Mouse (Mus musculus) right cerebral cortex, postnatal 25 days (tissue): ENCODE data around the gene Eif4g2.

ENCODE experiments used
- DNase-seq: peaks from one replicate; pipeline ENCODE4 v3.0.0; 2022

Eif4g2 gene

DNA sequence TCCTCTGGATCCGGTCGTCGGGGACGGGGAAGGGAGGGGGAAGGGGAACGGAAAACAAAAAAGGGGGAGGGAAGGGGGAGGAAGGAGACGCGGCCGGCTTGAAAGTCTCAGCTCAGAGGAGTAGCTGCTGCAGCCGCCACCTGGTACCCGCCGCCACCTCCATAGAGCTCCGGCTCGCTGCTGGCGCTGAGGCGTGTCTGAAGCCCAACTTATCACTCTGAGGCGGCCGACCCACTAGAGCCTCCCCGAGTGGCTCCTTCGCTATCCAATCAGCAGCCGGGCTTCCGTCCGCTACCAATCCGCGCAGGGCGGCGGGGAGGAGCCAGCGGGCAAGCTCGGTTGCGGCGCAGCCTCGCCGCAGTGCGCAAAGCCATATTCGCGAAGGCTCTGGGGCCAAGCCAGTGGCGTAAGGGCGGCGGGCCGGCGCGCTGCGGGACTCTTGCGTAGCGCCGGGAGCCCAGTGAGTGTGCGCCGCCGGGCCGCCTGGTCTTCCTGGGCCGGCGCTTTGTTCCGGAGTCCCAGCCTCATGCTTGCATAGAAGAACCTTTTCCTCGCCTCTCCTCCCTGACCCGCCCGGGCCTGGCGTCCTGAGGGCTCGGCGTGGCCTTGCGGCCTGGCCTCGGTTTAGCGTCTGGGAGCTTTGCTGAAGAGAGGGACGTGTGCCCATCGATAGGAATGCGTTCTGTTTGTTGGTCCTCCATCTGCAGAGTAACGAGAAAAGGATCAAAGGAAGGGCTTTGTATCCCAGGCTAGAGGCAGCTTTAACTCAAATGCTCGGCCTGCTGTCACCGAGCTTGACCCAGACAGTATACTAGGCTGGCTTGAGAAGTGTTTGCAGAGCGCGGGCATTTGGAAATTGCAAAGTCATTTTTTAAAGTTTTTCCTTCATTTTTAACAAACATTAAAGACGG, at the start of gene Eif4g2:
Gene Eif4g2 (minus strand): TSS at position 209 of the 911 bp plus-strand sequence.
- DNase-seq: peak; percentile 100

DNA sequence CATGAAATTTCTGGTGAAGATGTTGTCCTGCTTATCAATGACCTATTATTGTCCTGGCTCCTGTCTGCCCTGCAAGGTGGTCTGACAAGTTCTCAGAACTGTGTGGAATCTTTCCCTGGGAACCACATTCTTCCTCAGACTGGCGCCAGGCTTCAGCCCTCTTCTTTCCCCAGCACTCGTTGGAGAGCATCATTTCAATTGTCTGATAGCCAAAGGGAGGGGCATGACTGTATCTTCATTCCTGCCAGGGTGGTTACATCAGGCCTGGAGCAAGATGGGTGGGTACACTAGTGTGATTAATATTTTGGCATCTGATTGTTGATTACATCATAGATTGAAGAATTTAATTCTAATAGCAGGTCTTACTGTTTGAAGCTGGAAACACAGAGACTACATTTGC, 49.8 kb upstream of the Eif4g2 start:
- DNase-seq: no peak

DNA sequence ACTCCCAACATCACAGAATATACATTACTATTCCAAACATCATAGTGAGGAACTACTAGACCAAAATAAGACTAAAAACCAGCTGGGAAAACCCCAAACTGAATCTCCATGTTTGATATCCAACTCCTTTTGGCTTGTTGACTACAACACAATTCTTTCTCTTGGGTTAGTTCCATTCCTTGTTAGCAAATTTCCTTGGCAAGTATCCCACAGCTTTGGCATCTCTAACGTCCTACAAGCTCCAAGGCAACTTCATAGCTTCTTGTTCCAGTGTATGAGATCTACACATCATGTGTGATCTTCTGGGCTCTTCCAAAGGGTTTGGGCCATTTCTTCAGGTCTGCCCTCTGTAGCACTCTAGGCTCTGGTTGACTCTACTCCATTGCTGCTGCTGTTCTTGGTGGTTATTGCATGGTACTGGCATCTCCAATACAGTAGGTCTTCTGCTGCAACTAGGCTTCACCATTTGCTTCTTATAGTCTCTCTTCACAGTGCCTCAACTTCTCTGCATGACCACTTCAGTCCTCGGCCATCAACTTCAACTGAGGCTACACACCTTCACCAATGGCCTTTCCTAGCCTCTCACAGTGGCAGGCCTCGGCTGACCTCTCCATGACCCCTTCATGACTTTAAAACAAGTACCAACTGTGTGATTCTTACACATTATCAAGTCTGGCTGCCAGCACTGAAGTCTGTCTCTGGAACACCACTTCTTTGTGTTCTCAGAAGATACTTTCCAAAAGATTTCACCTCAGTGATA, 44.0 kb upstream of the Eif4g2 start:
- DNase-seq: no peak

DNA sequence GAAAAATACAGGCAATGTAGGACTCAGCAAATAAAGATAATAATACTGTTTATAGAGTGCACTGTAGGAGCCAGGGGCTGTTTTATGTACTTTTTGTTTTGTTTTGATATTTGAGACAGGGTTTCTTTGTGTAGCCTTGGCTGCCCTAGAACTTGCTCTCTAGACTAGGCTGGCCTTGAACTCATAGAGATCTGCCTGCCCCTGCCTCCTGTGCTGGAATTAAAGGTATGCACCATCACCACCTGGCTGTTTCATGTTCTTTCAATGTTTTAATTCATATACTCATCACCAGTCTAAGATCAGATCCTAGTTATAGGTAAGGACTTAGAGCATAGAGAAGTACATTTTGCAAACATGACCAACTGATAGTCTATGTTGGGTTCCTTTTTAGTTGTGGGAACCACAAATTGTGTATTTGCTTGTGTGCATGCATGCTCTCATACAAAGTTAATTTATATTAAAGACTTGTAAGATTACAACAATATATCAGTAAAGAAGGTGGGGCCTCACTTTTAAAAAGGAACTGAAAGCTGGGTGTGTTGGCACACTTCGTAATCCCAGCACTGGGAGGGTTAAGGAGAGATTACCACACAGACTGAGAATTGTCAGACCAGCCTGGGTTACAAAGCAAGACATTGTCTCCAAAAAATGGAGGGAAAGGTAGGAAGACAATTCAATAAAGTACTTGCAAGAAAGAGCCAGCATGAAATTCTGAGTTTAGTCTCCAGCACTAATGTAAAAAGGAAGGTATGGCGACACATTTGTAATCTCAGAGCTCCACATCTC, 41.1 kb upstream of the Eif4g2 start:
- DNase-seq: no peak

DNA sequence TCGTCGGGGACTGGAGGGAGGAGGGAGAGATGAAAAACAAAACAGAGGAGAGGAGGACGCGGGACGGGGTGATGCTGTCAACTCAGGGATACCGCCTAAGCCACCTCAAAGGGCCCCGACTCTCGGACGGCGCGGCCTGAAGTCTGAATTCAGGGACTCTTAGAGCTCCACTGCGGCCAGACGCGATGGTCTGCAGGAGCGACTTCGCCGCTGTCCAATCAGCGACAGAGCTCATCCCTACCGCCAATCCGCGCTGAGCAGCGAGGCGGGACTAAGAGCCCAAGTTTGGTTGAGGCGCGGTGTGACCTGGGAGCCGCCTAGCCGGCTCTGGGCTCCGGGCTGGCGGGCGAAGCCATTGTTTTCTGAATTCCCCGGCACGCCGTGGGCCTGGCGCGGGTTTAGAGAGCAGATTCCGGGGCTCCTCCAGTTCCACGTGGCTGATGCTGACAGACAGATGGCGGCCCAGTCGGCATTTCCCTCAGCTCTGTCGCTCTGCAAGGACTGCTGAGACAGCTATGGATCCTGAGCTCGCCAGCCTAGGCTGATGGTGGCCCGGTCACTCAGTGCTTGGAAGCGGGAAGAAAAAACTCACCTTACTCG, 39.8 kb upstream of the Eif4g2 start:
- peak; percentile 99 for DNase-seq

DNA sequence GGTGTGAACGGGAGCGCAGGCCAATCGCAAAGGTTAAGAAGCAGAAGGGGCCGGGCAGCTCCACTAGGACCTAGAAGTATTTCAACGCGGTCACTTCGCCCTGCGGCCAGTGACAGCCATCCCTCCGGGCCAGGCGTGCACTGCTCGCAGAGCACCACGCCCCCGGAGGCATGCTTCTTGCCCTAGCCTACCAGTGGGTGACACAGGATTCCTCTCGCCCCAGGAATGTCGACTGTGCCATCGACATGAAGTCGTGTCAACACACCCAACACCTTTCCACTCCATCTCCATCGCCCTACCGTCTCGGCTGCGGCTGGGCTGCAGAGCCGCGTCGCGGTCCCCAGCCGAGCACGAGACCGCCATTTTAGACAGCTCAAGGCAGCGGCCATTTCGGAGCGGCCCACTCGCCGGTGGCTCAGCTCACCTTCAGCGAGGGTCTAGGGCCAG, 39.3 kb upstream of the Eif4g2 start:
- no peak for DNase-seq

DNA sequence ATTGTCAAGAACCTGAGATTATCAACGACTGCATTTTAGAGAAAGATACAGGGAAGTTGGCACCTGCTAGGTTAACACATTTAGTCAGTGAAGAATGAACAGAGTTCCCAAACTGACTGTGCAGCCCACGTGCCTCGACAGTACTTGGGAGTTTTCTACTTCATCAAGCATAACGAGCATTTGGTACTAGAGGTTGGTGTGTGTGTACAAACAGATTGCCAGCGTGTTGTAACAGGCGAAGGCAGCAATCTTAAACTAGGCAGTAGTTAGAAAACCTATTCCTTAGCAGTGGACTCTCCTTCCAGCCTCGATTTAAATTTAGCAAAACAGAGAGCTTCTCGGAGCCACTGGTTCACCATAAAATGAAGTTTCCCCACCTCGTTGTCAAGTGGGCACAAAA, 38.7 kb upstream of the Eif4g2 start:
- DNase-seq: no peak

DNA sequence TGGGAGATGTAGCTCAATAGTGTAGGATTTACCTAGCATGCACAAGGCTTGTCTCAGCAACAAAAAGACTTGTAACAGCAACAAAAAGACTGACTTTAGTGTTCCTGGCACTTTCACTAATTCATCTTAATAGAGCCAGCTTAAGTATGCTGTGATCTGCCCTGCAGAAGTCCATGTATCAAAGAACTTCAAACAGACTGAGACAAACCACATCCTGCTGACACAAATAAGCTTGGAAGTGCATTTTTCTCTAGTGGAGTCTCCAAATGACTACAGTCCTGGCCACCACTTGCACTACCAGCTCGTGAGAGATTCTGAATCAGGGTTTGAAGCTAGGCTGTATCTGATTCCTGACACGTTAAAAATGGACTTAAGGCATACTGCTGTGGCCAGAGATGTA, 26.7 kb upstream of the Eif4g2 start:
- no peak for DNase-seq

DNA sequence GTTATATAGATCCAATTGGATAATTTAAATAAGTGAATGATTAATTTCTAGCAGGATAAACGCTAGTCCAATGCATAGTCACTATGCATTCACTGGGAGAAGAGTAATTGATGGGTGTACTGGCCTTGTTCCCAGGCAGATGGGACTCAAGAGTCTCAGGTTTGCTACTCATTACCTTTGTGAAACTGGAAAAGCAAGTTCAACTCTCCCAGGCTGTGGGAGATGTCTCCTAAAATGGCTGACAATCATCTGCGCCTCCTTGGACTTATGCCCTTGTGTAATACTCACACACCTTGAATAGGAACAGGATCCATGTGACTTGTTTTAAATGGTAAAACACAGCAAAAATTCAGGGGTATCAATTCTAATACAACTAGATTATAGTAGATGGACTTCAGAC, 26.3 kb upstream of the Eif4g2 start:
- no peak for DNase-seq

DNA sequence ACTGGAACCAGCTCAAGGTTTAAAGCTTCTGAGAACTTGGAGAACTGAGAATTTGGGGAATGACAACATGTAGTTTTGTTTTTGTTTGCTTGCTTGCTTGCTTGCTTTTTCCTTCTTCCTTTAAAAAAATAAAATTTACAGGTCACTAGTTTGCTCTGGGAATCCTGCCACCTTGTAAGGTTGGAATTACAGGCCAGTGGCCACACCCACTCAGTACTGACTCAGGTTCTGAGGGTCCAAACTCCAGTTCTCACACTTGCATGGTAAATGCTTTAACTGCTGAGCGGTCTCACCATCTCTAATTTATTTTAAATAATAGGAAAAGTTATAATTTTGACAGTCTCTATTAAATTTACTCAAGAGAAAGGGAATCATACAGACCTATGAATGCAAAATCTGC, 15.4 kb upstream of the Eif4g2 start:
- no peak for DNase-seq

DNA sequence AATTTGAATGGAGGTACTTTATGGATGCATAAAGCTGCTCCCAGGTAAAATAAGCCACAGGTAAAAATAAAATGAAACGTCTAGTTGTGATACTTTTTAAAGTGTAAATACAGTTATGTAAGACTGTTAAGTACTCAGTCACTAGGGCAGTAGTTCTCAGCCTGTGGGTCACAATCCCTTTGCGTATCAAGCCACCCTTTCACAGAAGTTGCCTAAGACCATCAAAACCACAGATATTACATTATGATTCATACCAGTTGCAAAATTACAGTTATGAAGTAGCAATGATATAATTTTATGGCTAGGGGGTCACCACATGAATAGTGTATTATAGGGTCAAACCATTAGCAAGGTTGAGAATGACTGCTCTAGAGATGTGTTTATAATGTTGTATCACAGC, 12.3 kb upstream of the Eif4g2 start:
- DNase-seq: no peak

DNA sequence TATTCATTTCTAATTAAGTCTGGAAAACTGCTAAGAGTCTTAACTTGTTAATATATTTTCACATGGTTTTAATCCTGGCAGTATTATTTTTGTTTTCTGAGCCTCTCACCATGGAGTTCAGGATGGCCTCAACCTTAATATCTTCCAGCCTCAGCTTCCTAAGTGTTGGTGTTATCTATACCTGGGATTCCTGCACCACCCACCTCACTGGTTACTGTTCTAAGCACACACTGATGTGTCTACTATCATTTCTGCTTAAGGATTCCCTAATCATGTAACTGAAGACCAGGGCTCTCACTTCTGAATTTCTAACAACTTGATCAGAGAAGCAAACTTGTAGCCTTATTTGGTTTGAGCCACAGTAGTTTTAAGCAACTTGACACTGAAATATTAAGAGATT, 2.3 kb upstream of the Eif4g2 start:
- DNase-seq: no peak

DNA sequence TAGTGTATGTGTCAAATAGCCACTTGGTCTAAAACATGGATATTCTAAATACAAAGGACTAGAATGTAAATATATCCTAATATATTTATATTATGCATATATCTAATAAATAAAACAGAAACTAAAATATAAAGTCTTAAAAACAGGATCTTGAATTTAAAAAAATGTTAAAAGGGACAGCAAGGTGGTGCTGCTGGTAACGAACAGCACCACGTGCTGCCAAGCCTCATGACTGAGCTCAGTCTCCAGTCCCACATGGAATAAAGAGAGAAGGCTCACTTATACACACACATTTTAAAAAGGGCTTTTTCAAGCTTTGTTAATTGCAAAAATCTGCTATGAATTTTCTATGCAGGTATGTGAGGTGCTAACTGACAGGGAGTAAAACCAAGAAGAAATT, 1.6 kb upstream of the Eif4g2 start:
- DNase-seq: no peak

DNA sequence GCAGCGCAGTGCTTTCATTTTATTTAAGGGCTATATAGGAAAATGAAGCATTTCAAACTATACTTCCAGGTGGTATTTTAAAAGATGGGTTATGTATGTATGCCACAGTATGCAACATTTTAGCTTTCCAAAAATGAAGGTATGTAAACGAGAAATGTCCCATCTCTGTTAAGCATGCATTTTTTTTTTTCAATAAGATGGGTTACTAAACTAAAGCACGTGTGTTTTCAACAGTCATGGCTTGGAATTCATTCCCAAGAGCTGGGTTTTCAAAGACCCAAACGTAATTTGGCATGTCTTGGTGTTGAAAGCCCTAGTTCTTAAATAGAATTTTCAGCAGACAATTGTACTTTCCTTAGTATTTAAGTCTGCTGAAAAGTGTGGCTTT, 897 bp upstream of the Eif4g2 start:
- DNase-seq: no peak

DNA sequence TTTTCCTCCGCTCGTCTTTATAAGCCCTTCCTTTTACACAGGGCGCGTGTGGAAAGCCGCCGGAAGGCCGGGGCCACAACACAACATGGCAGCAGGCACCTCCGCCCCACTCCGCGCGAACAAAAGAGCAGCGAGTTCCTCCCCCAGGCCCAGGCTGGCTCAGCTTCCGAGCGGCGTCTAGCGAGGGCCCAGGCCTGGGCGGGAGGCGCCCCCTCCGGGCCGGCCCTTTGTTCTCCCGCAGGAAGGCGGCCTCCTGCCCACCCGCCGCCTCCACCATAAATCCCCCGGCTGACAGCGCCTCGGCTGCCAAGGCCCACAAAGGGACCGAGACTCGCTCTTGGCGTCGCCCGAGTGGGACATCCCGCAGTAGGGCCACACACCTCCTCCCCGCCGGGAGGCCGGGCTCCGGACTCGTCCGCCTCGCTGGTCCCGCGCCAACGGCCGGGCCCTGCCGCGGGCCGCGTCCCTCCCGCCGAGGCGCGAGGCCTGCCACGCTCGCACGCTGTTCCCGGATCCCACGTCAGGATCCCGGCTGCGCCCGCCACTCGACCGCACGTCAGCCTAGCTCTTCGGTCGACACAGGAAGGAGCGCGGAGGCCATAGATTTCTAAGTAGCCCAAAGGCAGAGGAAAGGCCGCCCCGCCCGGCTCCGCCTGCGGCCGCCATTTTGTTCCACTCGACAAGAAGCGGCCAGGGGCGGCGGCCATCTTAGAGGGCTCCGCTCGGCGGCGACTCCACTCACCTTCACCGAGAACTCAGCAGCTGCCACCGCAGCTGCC, 598 bp downstream of the Eif4g2 start:
- DNase-seq: peak; percentile 83

DNA sequence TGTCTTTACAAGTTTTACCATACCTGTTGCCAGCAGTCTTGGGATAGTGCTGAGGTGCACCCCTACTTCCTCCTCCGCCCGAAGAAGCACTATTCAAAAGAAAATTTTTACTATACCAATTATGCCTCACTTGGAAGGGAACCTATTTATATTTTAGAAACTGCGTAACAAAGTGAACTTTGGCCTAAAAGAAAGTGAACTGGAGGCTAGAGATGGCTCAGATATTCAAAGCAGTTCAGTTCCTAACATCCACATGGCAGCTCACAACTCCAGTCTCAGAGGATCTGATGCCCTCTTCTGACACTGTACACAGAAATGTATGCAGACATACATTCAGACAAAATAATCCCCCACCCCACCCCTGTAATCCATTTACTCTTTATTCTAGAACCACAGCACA, 2.0 kb downstream of the Eif4g2 start:
- DNase-seq: no peak

DNA sequence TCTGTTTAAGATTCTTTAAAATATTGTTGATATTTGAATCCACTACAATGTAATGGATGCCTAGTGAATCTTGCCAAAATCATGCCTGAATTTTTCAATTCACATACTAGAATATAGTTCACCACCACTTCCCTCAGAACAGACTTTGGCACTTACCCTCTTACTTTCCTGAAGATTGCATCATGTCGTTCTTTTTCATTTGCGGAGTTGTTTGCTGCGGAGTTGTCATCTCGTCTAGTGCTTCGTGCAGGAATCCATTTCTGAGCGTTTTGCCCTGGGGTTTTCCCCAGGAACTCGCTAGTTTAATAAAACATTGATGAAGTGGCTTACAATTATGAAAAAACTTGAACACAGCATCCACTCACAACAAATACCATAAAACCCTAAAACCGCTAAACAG, 2.8 kb downstream of the Eif4g2 start:
- DNase-seq: no peak

DNA sequence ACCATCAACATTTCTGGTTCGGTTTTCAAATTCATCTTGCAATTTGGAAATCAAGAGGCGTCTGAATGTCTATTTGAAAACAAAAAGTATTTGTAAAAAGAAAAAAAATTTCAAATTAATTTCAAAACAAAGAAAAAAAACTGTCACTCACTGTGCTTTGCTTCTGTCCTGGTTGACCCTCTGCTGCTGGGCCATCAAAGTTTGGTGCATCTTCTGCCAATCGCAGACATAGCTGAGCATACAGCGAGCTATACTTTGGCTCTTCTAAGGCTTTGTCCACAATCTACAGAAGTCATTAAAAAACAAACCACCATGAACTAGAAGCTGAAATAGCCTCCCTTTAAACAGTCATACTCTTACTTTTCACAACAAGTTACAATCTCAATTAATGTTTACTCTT, 4.6 kb downstream of the Eif4g2 start:
- no peak for DNase-seq

DNA sequence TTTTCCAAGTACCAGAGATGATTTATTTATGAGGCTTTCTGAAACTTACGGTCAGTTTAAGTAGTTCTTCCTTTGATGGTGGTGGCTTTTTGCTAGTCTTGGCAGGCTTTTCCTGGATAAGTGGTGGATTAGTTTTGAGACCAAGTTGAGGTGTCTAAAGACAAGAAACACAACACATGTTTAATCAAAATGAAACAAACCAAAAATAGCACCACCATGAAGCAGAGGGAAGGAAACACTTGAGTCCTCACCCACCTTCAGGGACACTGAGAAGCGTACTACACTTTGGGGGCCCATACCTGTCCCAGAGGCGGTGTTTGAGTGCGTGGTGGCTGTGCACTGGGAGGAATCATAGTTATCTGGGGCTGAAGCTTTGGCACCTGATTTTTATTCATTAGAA, 7.5 kb downstream of the Eif4g2 start:
- no peak for DNase-seq

DNA sequence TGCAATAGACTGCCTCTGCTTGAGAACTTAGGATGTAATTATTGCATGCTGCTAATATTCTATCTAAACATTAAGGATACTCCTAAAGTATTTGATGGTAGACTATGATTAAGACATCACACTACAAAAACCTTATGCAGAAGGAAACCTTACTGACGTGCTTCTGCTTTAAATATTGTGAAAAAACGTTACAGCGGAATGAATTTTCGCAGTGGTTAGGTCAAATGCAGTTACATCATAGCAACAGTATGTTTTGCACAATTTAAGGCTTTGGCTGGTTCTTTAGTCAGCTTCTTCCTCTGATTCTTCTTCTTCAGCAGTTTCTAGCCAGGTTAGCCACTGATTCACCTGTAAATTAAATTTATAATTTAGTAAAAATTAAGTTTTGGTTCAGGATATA, 10.4 kb downstream of the Eif4g2 start:
- no peak for DNase-seq

DNA sequence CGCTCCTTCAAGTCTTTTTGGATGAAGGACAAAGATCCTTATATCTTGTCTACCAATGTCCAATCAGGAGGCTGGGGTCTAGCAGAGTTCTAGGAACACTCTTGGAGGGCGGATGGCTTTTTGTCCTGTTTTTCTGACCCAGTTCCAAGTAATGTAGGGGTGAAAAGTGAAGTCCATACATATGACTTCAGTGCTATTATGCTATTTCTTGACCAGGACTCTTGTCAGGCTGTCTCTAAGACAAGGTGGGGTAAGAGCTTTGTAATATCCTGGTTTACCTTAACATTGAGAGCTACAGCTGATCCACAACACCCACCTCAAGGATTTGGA, 12.7 kb downstream of the Eif4g2 start:
- DNase-seq: no peak

DNA sequence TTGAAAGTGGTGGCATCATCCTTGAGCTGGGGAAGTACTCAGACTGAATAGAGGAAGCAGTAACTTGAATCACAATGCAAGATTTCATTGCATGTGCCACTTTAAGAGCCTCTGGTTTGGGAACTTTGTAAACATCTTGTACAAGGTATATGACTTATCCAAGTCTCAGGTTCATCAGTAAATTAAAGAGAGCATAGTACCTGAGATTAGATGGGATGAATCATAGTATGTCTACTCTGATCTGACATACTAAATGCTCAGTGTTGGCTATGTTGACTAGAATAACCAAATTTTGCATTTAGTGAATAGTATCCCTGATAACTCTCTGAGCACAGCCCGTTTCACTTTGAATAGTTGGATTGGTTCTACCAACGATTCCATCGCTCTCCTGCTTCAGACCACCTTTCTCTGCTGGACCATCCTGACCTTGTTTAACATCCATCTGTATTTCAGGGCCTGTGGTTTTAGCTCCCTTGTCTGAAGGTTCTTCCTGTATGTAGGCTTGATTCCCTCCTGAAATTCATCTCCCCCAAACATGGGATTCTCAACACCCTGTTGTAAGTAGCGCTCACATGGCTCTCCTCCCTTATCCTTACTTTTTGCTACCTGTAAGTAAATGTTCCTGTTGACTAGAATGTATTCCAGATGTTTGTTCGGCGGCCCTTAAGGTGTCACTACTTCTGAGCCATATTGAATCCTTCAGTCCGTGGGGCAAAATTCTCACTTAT, 13.2 kb downstream of the Eif4g2 start:
- no peak for DNase-seq
